Mouse (Mus musculus): Measurements from ENCODE around the gene Elmod1. TPM values are rescaled to one million over a fixed set of nuclear protein-coding genes. Genes with fewer than 3 reads are reported as not detected.

Gene Elmod1
- total RNA-seq, 4 experiments from 2014 or later: 0.16 to 0.22 (median 0.19) TPM; not detected in 1

DNA sequence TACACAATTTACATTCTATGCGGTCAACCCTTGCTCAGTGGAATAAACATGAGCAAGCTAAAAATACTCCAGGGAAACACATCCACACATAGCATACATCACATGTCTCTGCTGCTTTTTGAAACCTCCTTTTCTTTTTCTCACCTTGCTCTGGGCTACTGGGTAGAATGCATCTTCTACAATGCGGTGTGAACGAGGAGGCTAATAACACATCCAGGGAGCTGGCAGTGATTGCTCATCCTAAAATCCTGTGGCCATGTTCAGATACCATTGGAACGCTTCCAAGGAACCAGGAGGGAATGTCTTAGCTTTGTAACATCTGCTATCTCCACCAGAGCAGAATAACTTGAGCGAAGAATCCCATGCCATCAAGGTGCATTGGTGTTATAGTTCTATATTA is 64.8 kb downstream of the Elmod1 start:
- DNase-seq (ENCODE audit: low spot score): no peak

DNA sequence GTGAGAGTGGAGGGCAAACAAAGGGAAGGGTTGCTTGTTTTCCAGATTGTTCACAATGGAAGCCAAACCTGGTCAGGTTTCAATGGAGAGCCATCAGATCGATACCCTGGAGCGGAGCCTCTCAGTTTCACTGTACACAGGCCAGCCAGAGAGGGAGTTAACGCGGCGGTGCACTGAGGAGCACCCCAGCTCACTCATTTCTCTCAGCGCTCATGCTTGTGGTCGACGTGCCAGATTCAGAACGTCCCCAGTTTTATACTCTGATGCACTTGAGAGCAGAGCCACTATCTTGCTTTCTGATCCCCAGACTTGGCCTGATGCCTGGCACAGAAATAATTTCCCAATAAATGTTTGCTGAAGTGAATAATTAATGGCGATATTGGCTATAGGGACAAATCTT is 68.3 kb downstream of the Elmod1 start:
- no peak for DNase-seq (ENCODE audit: low spot score)

DNA sequence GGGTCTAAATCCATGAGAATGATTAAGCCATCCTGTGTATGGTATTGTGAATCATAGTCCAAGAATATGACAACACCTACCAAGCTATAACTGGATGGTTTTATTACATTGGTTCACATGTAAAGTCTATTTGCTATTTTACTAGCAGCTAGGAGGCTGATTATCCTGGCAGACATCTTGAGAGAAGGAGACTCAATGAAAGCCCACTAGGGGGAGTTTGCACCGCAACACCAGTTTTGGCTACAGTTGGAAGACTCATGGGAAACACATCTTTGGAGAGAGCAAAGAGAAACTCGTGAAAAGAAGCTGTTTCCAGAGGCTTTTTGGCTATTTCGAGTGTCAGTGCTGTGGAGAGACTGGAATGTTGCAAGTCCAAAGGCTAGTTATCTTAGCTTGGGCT is 69.7 kb downstream of the Elmod1 start:
- no peak for DNase-seq (ENCODE audit: low spot score)

DNA sequence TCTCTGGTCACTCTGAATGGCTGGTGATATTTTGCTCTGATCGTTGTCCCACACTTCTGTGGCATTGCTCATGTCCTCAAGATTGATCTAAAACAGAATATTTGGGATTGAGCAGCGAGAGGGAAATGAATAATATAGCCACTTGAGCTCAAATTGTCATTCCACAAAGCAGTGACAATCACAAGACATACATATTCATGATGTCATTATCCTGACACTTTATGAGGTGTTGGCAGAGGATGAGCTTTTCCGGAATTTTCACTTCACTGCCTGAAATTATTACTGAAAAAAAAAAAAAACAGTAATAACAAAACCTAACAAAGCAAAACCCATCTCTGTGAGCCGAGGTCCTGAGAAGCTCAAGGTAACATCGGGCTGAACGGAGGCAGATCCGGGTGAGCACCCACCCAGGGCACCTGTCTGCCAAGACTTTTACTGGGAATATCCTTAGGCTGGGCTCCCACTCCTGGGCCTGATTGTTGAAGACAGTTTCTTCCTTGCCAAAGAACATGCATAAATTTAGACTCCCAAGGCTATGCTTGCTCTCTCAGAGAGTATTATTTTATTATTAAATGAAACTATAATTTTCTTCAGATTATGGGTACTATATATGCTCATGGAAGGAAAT is 71.8 kb downstream of the Elmod1 start:
- DNase-seq (ENCODE audit: low spot score): no peak

DNA sequence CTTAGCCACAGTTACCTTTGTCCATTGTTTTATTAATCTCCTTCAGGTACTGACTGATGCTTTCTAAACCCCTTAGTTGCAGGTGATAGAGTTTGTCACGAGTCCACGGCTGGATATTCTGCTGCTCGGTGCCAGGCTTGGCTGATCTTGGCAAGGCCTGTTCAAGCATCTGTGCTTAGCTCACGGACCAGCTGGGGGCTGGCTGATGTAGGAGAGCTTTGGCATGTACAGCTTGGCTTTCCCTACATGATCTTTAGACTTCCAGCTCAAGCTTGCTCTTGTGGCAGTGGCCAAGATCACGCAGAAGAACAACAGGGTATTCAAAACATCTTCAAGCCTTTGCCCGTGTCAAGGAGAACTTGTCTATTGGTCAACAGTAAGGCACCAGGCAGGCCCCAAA is 75.3 kb downstream of the Elmod1 start:
- no peak for DNase-seq (ENCODE audit: low spot score)

DNA sequence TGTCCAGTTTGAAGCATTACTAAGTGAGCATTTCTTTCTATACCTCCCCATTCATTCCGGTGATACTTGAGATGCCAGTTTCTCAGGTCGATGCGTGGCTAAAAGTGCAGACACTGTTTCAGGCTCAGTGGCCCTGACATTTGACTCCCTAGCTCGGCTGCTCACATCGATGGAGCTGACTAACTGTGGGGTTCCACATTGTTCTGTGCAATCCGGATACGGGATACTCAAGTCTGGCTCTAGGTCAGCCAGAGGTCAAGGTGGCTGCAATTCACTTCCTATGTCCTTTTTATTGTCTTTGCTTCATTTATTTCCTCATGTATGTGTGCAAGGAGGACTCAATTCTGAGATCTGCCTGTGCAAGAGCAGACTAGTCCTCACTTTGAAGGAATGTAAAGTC is 79.3 kb downstream of the Elmod1 start:
- no peak for DNase-seq (ENCODE audit: low spot score)

DNA sequence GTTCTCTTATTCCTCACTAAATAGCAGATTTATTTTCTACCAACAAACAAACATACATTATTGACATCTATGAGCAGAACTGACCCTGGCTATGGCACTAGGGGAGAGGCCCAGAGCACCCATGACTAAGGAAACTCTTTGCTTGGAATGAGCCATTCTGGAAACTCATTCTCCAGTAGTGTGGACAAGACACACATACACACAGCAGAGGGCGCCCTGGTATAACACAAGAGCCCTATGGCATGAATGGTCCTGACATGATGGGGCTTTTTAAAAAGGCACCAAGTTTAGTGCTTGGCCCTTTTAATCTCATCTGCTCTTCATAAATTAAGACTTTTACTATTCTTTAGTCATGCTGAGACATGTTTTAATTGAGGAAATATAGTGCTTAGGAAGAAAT is 85.0 kb downstream of the Elmod1 start:
- DNase-seq (ENCODE audit: low spot score): no peak

DNA sequence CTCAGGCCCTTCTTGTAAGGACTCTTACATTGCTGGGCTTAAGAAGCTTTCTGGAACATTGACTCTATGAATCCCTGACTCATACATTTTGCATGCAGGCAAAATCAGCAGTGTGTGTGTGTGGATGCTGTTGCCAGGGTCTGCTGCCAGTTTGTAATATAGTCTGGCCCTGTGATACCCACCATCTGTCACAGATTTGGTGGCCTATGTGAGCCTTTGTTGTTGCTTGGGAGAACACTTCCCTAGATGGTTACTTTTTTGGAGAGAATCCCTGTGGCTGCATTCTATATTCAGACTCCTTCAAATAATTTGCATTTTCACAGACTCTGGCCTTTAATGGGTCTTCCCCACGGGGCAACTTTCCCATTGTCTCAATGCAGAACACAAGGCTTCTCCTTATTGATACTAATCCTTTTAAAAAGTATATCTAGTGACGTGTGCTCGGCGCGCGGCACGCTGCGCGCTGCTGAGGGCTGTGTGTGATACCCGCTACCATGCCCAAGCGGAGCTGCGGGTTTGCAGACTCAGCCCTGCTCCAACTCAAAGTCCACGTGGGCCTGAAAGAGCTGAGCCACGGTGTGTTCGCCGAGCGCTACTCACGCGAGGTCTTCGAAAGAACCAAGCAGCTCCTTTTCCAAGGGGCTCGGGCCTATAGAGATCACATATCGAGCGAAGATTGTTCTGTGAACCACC is 91.4 kb downstream of the Elmod1 start:
- DNase-seq (ENCODE audit: low spot score): no peak

DNA sequence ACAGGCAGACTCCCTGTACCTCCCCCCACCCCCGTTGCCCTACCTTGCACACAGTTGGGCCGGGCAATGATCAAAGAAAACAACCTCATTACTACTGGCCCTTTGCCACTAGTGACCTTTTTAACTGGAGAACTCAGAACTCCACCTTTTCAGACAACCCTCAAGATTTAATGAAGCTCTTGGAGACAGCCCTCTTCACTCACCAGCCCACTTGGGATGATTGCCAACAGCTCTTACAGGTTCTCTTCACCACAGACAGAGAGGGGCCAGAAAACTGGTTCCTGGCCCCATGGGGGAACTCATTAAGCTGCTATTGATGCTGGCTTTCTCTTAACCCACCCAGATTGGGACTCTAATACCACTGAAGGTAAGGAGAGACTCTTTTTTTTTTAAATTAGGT is 97.7 kb downstream of the Elmod1 start:
- DNase-seq (ENCODE audit: low spot score): no peak

DNA sequence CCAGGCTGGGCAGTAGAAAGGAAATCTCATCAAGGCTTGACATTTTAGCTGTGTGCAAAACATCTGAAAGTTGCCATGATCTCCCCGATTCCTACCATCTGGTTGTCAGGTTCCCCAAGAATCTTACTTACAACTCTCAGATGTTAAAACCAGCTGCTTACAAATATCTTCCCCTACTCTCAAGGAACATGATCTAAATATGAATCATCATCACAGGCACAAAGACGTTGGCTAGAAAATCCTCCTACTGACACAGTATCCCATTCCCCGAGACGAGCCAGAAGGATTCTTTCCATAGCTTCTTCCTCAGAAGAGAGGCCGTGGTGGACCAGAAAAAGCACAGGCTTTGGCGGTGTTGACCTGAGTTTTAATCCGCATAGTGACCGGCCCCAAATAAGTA is 101.9 kb downstream of the Elmod1 start:
- DNase-seq (ENCODE audit: low spot score): no peak

Other genes starting within 250 kb of the Elmod1 start
- gene Slc35f2, start 203.8 kb downstream of the Elmod1 start, total RNA-seq (2022): under 1 TPM in 1 of 4 experiments, not detected in 3; 0.11 TPM
- gene Sln, start 125.1 kb downstream of the Elmod1 start, total RNA-seq (2022): 100 to 1,000 TPM in 2 of 4 experiments, 10 to 100 TPM in 2; 73.3 to 116 (median 93.1) TPM
- gene Tnfaip8l3, start 93.1 kb upstream of the Elmod1 start, total RNA-seq (2022): under 1 TPM; 0.13 to 0.28 (median 0.21) TPM

Measured in heart, adult 8-10 months (tissue).